Mouse (Mus musculus): Measurements from ENCODE around the gene Tmem220. TPM values are rescaled to one million over a fixed set of nuclear protein-coding genes. Genes with fewer than 3 reads are reported as not detected.

Tmem220 gene
- 1 to 10 TPM in 2 of 4 experiments, under 1 TPM in 2; 0.45 to 1.4 (median 0.96) TPM for total RNA-seq (2022)

GRCm38 (mm10) chr11:67024867-67025477 lies at the start of gene Tmem220:
Gene Tmem220, plus strand, starts transcription at chr11:67025154.
- DNase-seq (ENCODE audit: low spot score in 2 of 2) = peak; percentile 73 to 77

GRCm38 (mm10) chr11:66975606-66976330 lies 49.2 kb upstream of the Tmem220 start:
- no peak for DNase-seq (ENCODE audit: low spot score in 2 of 2)

- DNase-seq (ENCODE audit: low spot score in 2 of 2) = no peak
Measured at GRCm38 (mm10) chr11:66981336-66982115, 43.4 kb upstream of the Tmem220 start.

GRCm38 (mm10) chr11:66982794-66983193 lies 42.2 kb upstream of the Tmem220 start:
- no peak for DNase-seq (ENCODE audit: low spot score in 2 of 2)

- DNase-seq (ENCODE audit: low spot score in 2 of 2) = no peak
Measured at GRCm38 (mm10) chr11:66983422-66984164, 41.4 kb upstream of the Tmem220 start.

- peak in 1 of 2 experiments; percentile 80 for DNase-seq (ENCODE audit: low spot score in 2 of 2)
Measured at GRCm38 (mm10) chr11:66984165-66985135, 40.5 kb upstream of the Tmem220 start.

GRCm38 (mm10) chr11:66985136-66985702 lies 39.7 kb upstream of the Tmem220 start:
- DNase-seq (ENCODE audit: low spot score in 2 of 2) = no peak

GRCm38 (mm10) chr11:66992150-66992549 lies 32.8 kb upstream of the Tmem220 start:
- no peak for DNase-seq (ENCODE audit: low spot score in 2 of 2)

GRCm38 (mm10) chr11:66993674-66994073 lies 31.3 kb upstream of the Tmem220 start:
- no peak for DNase-seq (ENCODE audit: low spot score in 2 of 2)

GRCm38 (mm10) chr11:66996446-66996845 lies 28.5 kb upstream of the Tmem220 start:
- DNase-seq (ENCODE audit: low spot score in 2 of 2) = no peak

- no peak for DNase-seq (ENCODE audit: low spot score in 2 of 2)
Measured at GRCm38 (mm10) chr11:66998467-66999403, 26.2 kb upstream of the Tmem220 start.

- no peak for DNase-seq (ENCODE audit: low spot score in 2 of 2)
Measured at GRCm38 (mm10) chr11:67000671-67001070, 24.3 kb upstream of the Tmem220 start.

- DNase-seq (ENCODE audit: low spot score in 2 of 2) = no peak
Measured at GRCm38 (mm10) chr11:67001717-67002116, 23.2 kb upstream of the Tmem220 start.

- DNase-seq (ENCODE audit: low spot score in 2 of 2) = no peak
Measured at GRCm38 (mm10) chr11:67002911-67003310, 22.0 kb upstream of the Tmem220 start.

GRCm38 (mm10) chr11:67007961-67008360 lies 17.0 kb upstream of the Tmem220 start:
- DNase-seq (ENCODE audit: low spot score in 2 of 2) = no peak

GRCm38 (mm10) chr11:67008528-67008927 lies 16.4 kb upstream of the Tmem220 start:
- no peak for DNase-seq (ENCODE audit: low spot score in 2 of 2)

- DNase-seq (ENCODE audit: low spot score in 2 of 2) = no peak
Measured at GRCm38 (mm10) chr11:67010430-67010829, 14.5 kb upstream of the Tmem220 start.

GRCm38 (mm10) chr11:67011635-67012034 lies 13.3 kb upstream of the Tmem220 start:
- DNase-seq (ENCODE audit: low spot score in 2 of 2) = no peak
